Mouse (Mus musculus): ENCODE measurements around the gene Pcgf5. TPM values are rescaled to one million over a fixed set of nuclear protein-coding genes. Genes with fewer than 3 reads are reported as not detected.

Gene Pcgf5
- polyA plus RNA-seq (2012), result 0.57 and 0.65 TPM in 2 replicates

DNA sequence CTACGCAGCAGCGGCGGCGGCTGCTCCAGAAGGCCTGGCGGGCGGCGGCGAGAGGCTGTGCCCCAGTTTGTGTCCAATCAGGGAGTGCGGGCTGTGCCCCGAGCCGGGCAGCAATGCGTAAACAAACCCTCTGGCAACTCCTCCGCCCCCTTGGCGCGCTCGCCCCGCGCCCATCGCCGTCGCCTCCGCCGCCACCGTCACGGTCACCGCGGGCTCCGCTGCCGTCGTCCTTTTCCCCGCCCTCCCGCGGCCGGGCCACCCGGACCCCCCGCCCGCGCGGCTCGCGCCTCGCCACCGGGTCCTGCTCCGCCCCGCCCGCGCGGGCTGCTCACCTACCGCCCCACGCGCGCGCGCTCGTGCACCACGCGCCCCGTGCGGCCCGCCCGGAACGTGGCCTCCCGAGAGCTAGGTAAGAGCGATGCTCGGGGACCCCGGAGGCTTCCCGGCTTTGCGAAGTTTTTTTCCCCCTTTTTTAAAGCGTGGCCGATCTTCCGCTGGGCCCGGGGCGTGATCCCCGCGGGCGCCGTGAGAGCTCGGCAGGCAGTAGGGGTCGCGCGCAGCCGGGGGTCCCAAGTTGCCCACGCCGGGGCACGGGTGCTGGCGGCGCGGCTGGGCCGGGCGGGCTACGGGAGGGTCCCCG, at the start of gene Pcgf5:
Gene Pcgf5 (plus strand): TSS at position 149 of the 640 bp plus-strand sequence.
- TF ChIP-seq GATA1 (IDR thresholded peaks at IDR 0.05; ENCODE audit: low read length), result no peak
- no peak for TF ChIP-seq TAL1 (IDR thresholded peaks at IDR 0.05; ENCODE audit: low read length)
- Histone ChIP-seq H3K4me3 (replicated peaks) (peak within 1 kb of the TSS; percentile 54), H3K9me3 (ENCODE audit: control insufficient read depth, low read length) (no peaks in the 10 kb centered on the region), H3K36me3 (ENCODE audit: control insufficient read depth) (no peaks in the 10 kb centered on the region), H3K4me1 (ENCODE audit: control insufficient read depth) (peaks cover 10% of the 10 kb centered on the region), H3K27me3 (ENCODE audit: control insufficient read depth) (peaks cover 58% of the 10 kb centered on the region)

DNA sequence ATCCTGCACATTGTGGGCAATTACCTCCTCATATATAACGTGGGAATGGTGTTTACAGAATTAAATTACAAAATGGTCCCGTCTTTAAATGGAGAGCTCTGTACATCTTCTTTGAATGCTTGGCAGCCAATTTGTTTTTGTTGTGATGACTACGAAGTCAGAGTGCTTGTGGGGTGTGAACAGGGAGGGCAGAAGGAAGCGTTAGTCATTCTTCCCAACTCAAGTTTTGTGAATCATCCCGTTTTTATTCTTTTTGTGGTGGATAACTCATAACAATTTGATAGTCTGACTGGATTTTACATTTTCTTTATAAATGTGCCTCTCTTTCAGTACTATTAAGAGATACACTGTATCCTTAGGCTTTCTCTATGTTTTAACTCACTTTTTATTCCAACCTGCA, 42.6 kb upstream of the Pcgf5 start:
- Histone ChIP-seq H3K27me3 (ENCODE audit: control insufficient read depth) (no peaks in the 10 kb centered on the region), H3K9me3 (ENCODE audit: control insufficient read depth, low read length) (no peaks in the 10 kb centered on the region), H3K36me3 (ENCODE audit: control insufficient read depth) (no peaks in the 10 kb centered on the region), H3K4me3 (replicated peaks) (no peak overlapping the region), H3K4me1 (ENCODE audit: control insufficient read depth) (no peaks in the 10 kb centered on the region)
- TF ChIP-seq GATA1 (IDR thresholded peaks at IDR 0.05; ENCODE audit: low read length) (no peak), TAL1 (IDR thresholded peaks at IDR 0.05; ENCODE audit: low read length) (no peak)

- no peaks in the 10 kb centered on the region for H3K27me3 ChIP-seq (ENCODE audit: control insufficient read depth)
- no peaks in the 10 kb centered on the region for H3K36me3 ChIP-seq (ENCODE audit: control insufficient read depth)
- no peak for TF ChIP-seq TAL1 (IDR thresholded peaks at IDR 0.05; ENCODE audit: low read length)
- no peak for TF ChIP-seq GATA1 (IDR thresholded peaks at IDR 0.05; ENCODE audit: low read length)
- H3K9me3 ChIP-seq (ENCODE audit: control insufficient read depth, low read length), result no peaks in the 10 kb centered on the region
- no peaks in the 10 kb centered on the region for H3K4me1 ChIP-seq (ENCODE audit: control insufficient read depth)
- H3K4me3 ChIP-seq (replicated peaks), result no peak overlapping the region
Observed at GRCm38 (mm10) chr19:36314010-36314409, 34.1 kb upstream of the Pcgf5 start.

- Histone ChIP-seq H3K9me3 (ENCODE audit: control insufficient read depth, low read length) (no peaks in the 10 kb centered on the region), H3K4me3 (replicated peaks) (no peak overlapping the region), H3K4me1 (ENCODE audit: control insufficient read depth) (peaks cover 20% of the 10 kb centered on the region), H3K36me3 (ENCODE audit: control insufficient read depth) (no peaks in the 10 kb centered on the region), H3K27me3 (ENCODE audit: control insufficient read depth) (no peaks in the 10 kb centered on the region)
- 0 out of 3 replicates have a peak, but pooled peaks have one; percentile 29 for TF ChIP-seq TAL1 (IDR thresholded peaks at IDR 0.05; ENCODE audit: low read length)
- TF ChIP-seq GATA1 (IDR thresholded peaks at IDR 0.05; ENCODE audit: low read length), result no peak; the same call in 1 of the 2 replicates
Observed at GRCm38 (mm10) chr19:36319735-36320134, 28.4 kb upstream of the Pcgf5 start.

- Histone ChIP-seq H3K4me1 (ENCODE audit: control insufficient read depth) (peaks cover 20% of the 10 kb centered on the region), H3K27me3 (ENCODE audit: control insufficient read depth) (no peaks in the 10 kb centered on the region)
Observed at GRCm38 (mm10) chr19:36321066-36321465, 27.0 kb upstream of the Pcgf5 start.

DNA sequence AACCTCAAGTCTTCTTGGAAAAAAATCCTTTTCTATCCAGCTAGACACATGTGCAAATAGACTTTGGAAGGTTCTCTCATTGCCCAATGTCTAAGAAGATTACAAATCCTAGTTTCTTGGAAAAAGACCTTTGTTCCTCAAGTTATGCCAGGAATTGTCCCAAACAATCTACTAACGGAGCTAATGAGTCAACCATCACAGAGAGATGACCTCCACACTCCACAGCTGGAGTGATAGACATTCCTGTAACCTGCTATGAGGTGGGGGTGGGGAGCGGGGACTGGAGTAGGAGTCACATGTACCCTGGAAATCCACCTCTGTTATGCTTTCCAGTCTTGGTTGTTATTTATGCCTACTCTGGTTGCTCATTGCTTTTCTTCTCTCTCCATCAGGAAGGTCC, 24.8 kb upstream of the Pcgf5 start:
- Histone ChIP-seq H3K4me3 (replicated peaks) (no peak overlapping the region), H3K4me1 (ENCODE audit: control insufficient read depth) (peaks cover 20% of the 10 kb centered on the region), H3K27me3 (ENCODE audit: control insufficient read depth) (no peaks in the 10 kb centered on the region), H3K9me3 (ENCODE audit: control insufficient read depth, low read length) (no peaks in the 10 kb centered on the region), H3K36me3 (ENCODE audit: control insufficient read depth) (no peaks in the 10 kb centered on the region)
- TF ChIP-seq GATA1 (IDR thresholded peaks at IDR 0.05; ENCODE audit: low read length) (no peak), TAL1 (IDR thresholded peaks at IDR 0.05; ENCODE audit: low read length) (no peak)

More at GRCm38 (mm10) chr19:36321066-36321465, 27.0 kb upstream of the Pcgf5 start:
- no peaks in the 10 kb centered on the region for H3K36me3 ChIP-seq (ENCODE audit: control insufficient read depth)
- TF ChIP-seq TAL1 (IDR thresholded peaks at IDR 0.05; ENCODE audit: low read length) (no peak), GATA1 (IDR thresholded peaks at IDR 0.05; ENCODE audit: low read length) (no peak)
- no peak overlapping the region for H3K4me3 ChIP-seq (replicated peaks)
- no peaks in the 10 kb centered on the region for H3K9me3 ChIP-seq (ENCODE audit: control insufficient read depth, low read length)

- Histone ChIP-seq H3K4me3 (replicated peaks) (no peak overlapping the region), H3K27me3 (ENCODE audit: control insufficient read depth) (no peaks in the 10 kb centered on the region), H3K4me1 (ENCODE audit: control insufficient read depth) (peaks cover 7% of the 10 kb centered on the region), H3K36me3 (ENCODE audit: control insufficient read depth) (no peaks in the 10 kb centered on the region), H3K9me3 (ENCODE audit: control insufficient read depth, low read length) (no peaks in the 10 kb centered on the region)
- TF ChIP-seq TAL1 (IDR thresholded peaks at IDR 0.05; ENCODE audit: low read length), result no peak
- TF ChIP-seq GATA1 (IDR thresholded peaks at IDR 0.05; ENCODE audit: low read length), result no peak
Observed at GRCm38 (mm10) chr19:36328678-36329077, 19.4 kb upstream of the Pcgf5 start.

GRCm38 (mm10) chr19:36347376-36347775, 733 bp upstream of the Pcgf5 start:
- peaks cover 61% of the 10 kb centered on the region for H3K27me3 ChIP-seq (ENCODE audit: control insufficient read depth)
- H3K4me3 ChIP-seq (replicated peaks), result no peak overlapping the region
- H3K9me3 ChIP-seq (ENCODE audit: control insufficient read depth, low read length), result no peaks in the 10 kb centered on the region
- H3K4me1 ChIP-seq (ENCODE audit: control insufficient read depth), result peaks cover 10% of the 10 kb centered on the region
- no peak for TF ChIP-seq GATA1 (IDR thresholded peaks at IDR 0.05; ENCODE audit: low read length)
- TF ChIP-seq TAL1 (IDR thresholded peaks at IDR 0.05; ENCODE audit: low read length), result no peak
- H3K36me3 ChIP-seq (ENCODE audit: control insufficient read depth), result no peaks in the 10 kb centered on the region

- peak overlapping the region; percentile 54 for H3K4me3 ChIP-seq (replicated peaks)
- TF ChIP-seq TAL1 (IDR thresholded peaks at IDR 0.05; ENCODE audit: low read length) (no peak), GATA1 (IDR thresholded peaks at IDR 0.05; ENCODE audit: low read length) (no peak)
- peaks cover 59% of the 10 kb centered on the region for H3K27me3 ChIP-seq (ENCODE audit: control insufficient read depth)
Observed at GRCm38 (mm10) chr19:36347831-36348160, 313 bp upstream of the Pcgf5 start.

More at GRCm38 (mm10) chr19:36347831-36348160, 313 bp upstream of the Pcgf5 start:
- Histone ChIP-seq H3K9me3 (ENCODE audit: control insufficient read depth, low read length) (no peaks in the 10 kb centered on the region), H3K36me3 (ENCODE audit: control insufficient read depth) (no peaks in the 10 kb centered on the region), H3K4me1 (ENCODE audit: control insufficient read depth) (peaks cover 10% of the 10 kb centered on the region)
